Mouse (Mus musculus) ZHBTc4 (cell line): Measurements from ENCODE around the gene Cc2d1a.
A peak's percentile ranks its signal among the peaks of the same experiment; 100 is the strongest.

Experiments
- DNase-seq: peaks from one replicate; pipeline ENCODE4 v3.0.0-alpha.2; 2011; ENCODE audit warnings: low read depth, low spot score

Gene Cc2d1a

GRCm38 (mm10) chr8:84177405-84177804, 29.7 kb upstream of the Cc2d1a start:
- peak; percentile 56 for DNase-seq

- no peak for DNase-seq
Measured at GRCm38 (mm10) chr8:84176560-84176959, 28.8 kb upstream of the Cc2d1a start.

- DNase-seq = no peak
Measured at GRCm38 (mm10) chr8:84173861-84174260, 26.1 kb upstream of the Cc2d1a start.

- DNase-seq = no peak
Measured at GRCm38 (mm10) chr8:84170096-84170495, 22.4 kb upstream of the Cc2d1a start.

GRCm38 (mm10) chr8:84167696-84168095, 20.0 kb upstream of the Cc2d1a start:
- DNase-seq = no peak

GRCm38 (mm10) chr8:84157620-84158019, 9.9 kb upstream of the Cc2d1a start:
- DNase-seq = no peak

GRCm38 (mm10) chr8:84149181-84149580, 1.4 kb upstream of the Cc2d1a start:
- DNase-seq = peak; percentile 56

- DNase-seq = no peak
Measured at GRCm38 (mm10) chr8:84148531-84148850, 755 bp upstream of the Cc2d1a start.

GRCm38 (mm10) chr8:84147324-84147766, 391 bp downstream of the Cc2d1a start:
- DNase-seq = peak; percentile 31

GRCm38 (mm10) chr8:84144636-84145245, 3.0 kb downstream of the Cc2d1a start:
- no peak for DNase-seq

GRCm38 (mm10) chr8:84140838-84141237, 6.9 kb downstream of the Cc2d1a start:
- no peak for DNase-seq

- DNase-seq = peak; percentile 57
Measured at GRCm38 (mm10) chr8:84137848-84138247, 9.9 kb downstream of the Cc2d1a start.

- no peak for DNase-seq
Measured at GRCm38 (mm10) chr8:84132225-84132624, 15.5 kb downstream of the Cc2d1a start.

- peak; percentile 67 for DNase-seq
Measured at GRCm38 (mm10) chr8:84130806-84131205, 16.9 kb downstream of the Cc2d1a start.

GRCm38 (mm10) chr8:84128277-84128676, 19.5 kb downstream of the Cc2d1a start:
- no peak for DNase-seq

- DNase-seq = no peak
Measured at GRCm38 (mm10) chr8:84127202-84127901, 20.4 kb downstream of the Cc2d1a start.

- DNase-seq = no peak
Measured at GRCm38 (mm10) chr8:84126742-84127141, 21.0 kb downstream of the Cc2d1a start.

- no peak for DNase-seq
Measured at GRCm38 (mm10) chr8:84125656-84126055, 22.1 kb downstream of the Cc2d1a start, which contains the start of gene Podnl1. Gene Podnl1 (plus strand): TSS chr8:84125989.

GRCm38 (mm10) chr8:84122151-84122550, 25.6 kb downstream of the Cc2d1a start:
- no peak for DNase-seq

- no peak for DNase-seq
Measured at GRCm38 (mm10) chr8:84115646-84116045, 32.1 kb downstream of the Cc2d1a start.

- DNase-seq = no peak
Measured at GRCm38 (mm10) chr8:84106216-84107040, 41.3 kb downstream of the Cc2d1a start.

- no peak for DNase-seq
Measured at GRCm38 (mm10) chr8:84105676-84106075, 42.1 kb downstream of the Cc2d1a start.
